Mouse (Mus musculus) small intestine, adult 2 months (tissue): Measurements from ENCODE around the gene Tesmin. TPM values are rescaled to one million over a fixed set of nuclear protein-coding genes. Genes with fewer than 3 reads are reported as not detected.

Source experiments
- H3K27ac ChIP-seq: fragments of 200-500 bp; 2 replicates; pipeline ENCODE4 v1.5.1; 2012; ENCODE audit warnings: low read depth, low read length, control low read depth, inconsistent platforms; ENCODE audit not compliant: insufficient read depth
- H3K27me3 ChIP-seq: fragments of 200-500 bp; 2 replicates; pipeline ENCODE4 v1.6.1; 2012; ENCODE audit warnings: mild to moderate bottlenecking, moderate library complexity, low read length, inconsistent platforms; ENCODE audit not compliant: control insufficient read depth, insufficient read depth
- H3K36me3 ChIP-seq: fragments of 200-500 bp; 2 replicates; pipeline ENCODE4 v1.6.1; 2012; ENCODE audit warnings: mild to moderate bottlenecking, low read length, control low read depth, inconsistent platforms; ENCODE audit not compliant: control insufficient read depth, insufficient read depth
- H3K4me1 ChIP-seq: fragments of 200-500 bp; 2 replicates; pipeline ENCODE4 v1.6.1; 2012; ENCODE audit warnings: low read length, inconsistent platforms, mixed read lengths; ENCODE audit not compliant: control insufficient read depth, insufficient read depth, insufficient read length
- H3K4me3 ChIP-seq: fragments of 200-500 bp; 2 replicates; pipeline ENCODE4 v1.5.1; 2012; ENCODE audit warnings: low read depth, mild to moderate bottlenecking, control low read depth, inconsistent platforms, low read length, moderate library complexity
- CTCF ChIP-seq: fragments of 200-500 bp; IDR thresholded peaks from 2 replicates; pipeline ENCODE4 v1.5.1; 2012; ENCODE audit warnings: low read depth, mild to moderate bottlenecking, control low read depth, inconsistent platforms, low read length, moderate library complexity, mixed read lengths; ENCODE audit not compliant: insufficient replicate concordance, insufficient read length; ENCODE audit errors: extremely low read depth
- POLR2A ChIP-seq: fragments of 200-500 bp; IDR thresholded peaks from 2 replicates; pipeline ENCODE4 v1.6.1; 2012; ENCODE audit warnings: low read depth, mild to moderate bottlenecking, control low read depth, inconsistent platforms, low read length, moderate library complexity
- WGBS: fragments of 180-500 bp; shearing (Covaris S2); methylation state at CpG from one replicate; pipeline ENCODE4 v1.1.7; 2018; 5-methylcytosine and 5-hydroxymethylcytosine counted together
- polyA plus RNA-seq: library from polyadenylated mRNA; depleted of rRNA; stranded (reverse); fragments of >200 nt; gene quantifications from 2 replicates; pipeline ENCODE4 v1.2.3, GENCODE M21; 2012

The Tesmin gene
- polyA plus RNA-seq, 1 experiment = 0.42 TPM

GRCm38 (mm10) chr19:3428057-3428830 is 39.6 kb downstream of the Tesmin start:
- TF ChIP-seq POLR2A = no peak
- TF ChIP-seq CTCF = no peak
- H3K4me3 ChIP-seq = no peak overlapping the region
- peaks cover 10% of the 10 kb centered on the region; the same call in 1 of the 2 replicates for H3K4me1 ChIP-seq
- no peaks in the 10 kb centered on the region for H3K36me3 ChIP-seq
- H3K27ac ChIP-seq = no peak overlapping the region
- WGBS = 88% methylated on average over 15 of the region's 15 CpGs
- no peaks in the 10 kb centered on the region for H3K27me3 ChIP-seq

GRCm38 (mm10) chr19:3429156-3429816 is 40.6 kb downstream of the Tesmin start:
- peaks cover 4% of the 10 kb centered on the region; the same call in 1 of the 2 replicates for H3K4me1 ChIP-seq
- H3K27me3 ChIP-seq = no peaks in the 10 kb centered on the region
- H3K4me3 ChIP-seq = no peak overlapping the region
- TF ChIP-seq CTCF = no peak
- no peak for TF ChIP-seq POLR2A
- H3K36me3 ChIP-seq = no peaks in the 10 kb centered on the region
- WGBS = 70% methylated on average over 7 of the region's 7 CpGs
- H3K27ac ChIP-seq = no peak overlapping the region

GRCm38 (mm10) chr19:3431066-3431465 is 42.4 kb downstream of the Tesmin start:
- 81% methylated on average over 7 of the region's 7 CpGs for WGBS
- Histone ChIP-seq H3K36me3 (no peaks in the 10 kb centered on the region), H3K4me3 (no peak overlapping the region), H3K27ac (no peak overlapping the region), H3K27me3 (no peaks in the 10 kb centered on the region), H3K4me1 (peaks cover 3% of the 10 kb centered on the region; the same call in 1 of the 2 replicates)
- no peak for TF ChIP-seq POLR2A
- TF ChIP-seq CTCF = no peak

GRCm38 (mm10) chr19:3431969-3432368 is 43.3 kb downstream of the Tesmin start:
- Histone ChIP-seq H3K27ac (no peak overlapping the region), H3K4me3 (no peak overlapping the region), H3K4me1 (peaks cover 3% of the 10 kb centered on the region; the same call in 1 of the 2 replicates), H3K36me3 (no peaks in the 10 kb centered on the region), H3K27me3 (no peaks in the 10 kb centered on the region)
- WGBS = 96% methylated on average over 2 of the region's 2 CpGs
- TF ChIP-seq POLR2A = no peak
- TF ChIP-seq CTCF = no peak

- WGBS = 67% methylated on average over 4 of the region's 4 CpGs
- no peak overlapping the region for H3K27ac ChIP-seq
- no peaks in the 10 kb centered on the region for H3K4me1 ChIP-seq
- no peak overlapping the region for H3K4me3 ChIP-seq
- no peaks in the 10 kb centered on the region for H3K36me3 ChIP-seq
- no peak for TF ChIP-seq CTCF
- TF ChIP-seq POLR2A = 0 out of 2 replicates have a peak, but pooled peaks have one; percentile 8
- no peaks in the 10 kb centered on the region for H3K27me3 ChIP-seq
Observed at GRCm38 (mm10) chr19:3434124-3434523, 45.5 kb downstream of the Tesmin start.

GRCm38 (mm10) chr19:3434641-3435040 is 46.0 kb downstream of the Tesmin start:
- WGBS = 51% methylated on average over 4 of the region's 4 CpGs
- Histone ChIP-seq H3K27ac (no peak overlapping the region), H3K36me3 (no peaks in the 10 kb centered on the region), H3K4me3 (no peak overlapping the region), H3K4me1 (no peaks in the 10 kb centered on the region), H3K27me3 (no peaks in the 10 kb centered on the region)
- TF ChIP-seq POLR2A (no peak), CTCF (no peak)

GRCm38 (mm10) chr19:3435824-3436223 is 47.2 kb downstream of the Tesmin start:
- Histone ChIP-seq H3K36me3 (no peaks in the 10 kb centered on the region), H3K27me3 (no peaks in the 10 kb centered on the region), H3K4me3 (no peak overlapping the region), H3K27ac (no peak overlapping the region), H3K4me1 (no peaks in the 10 kb centered on the region)
- TF ChIP-seq POLR2A (no peak), CTCF (no peak)
- 50% methylated on average over 3 of the region's 3 CpGs for WGBS
